Mouse (Mus musculus): Measurements from ENCODE around the gene Cnnm4. TPM values are rescaled to one million over a fixed set of nuclear protein-coding genes. Genes with fewer than 3 reads are reported as not detected.
"Not testable (repeated sequence)": the region's sequence is repeated elsewhere in the genome, so short reads cannot be mapped to it uniquely, and the experiment has no call there.

The Cnnm4 gene
- polyA plus RNA-seq, 1 experiment from 2014 or later = 40.2 TPM

- Histone ChIP-seq H3K9ac (ENCODE audit: low read depth, low read length) (0 out of 2 replicates have a peak overlapping the region, but pooled peaks have one; percentile 7), H3K4me2 (ENCODE audit: low read depth, low read length) (no peak overlapping the region), H3K4me3 (ENCODE audit: low read length) (no peak overlapping the region), H3K9me3 (ENCODE audit: control insufficient read depth, low read length) (no peaks in the 10 kb centered on the region), H3K36me3 (ENCODE audit: control insufficient read depth, insufficient read depth, low read length) (no peaks in the 10 kb centered on the region; the same call in 1 of the 2 replicates), H3K4me1 (ENCODE audit: control insufficient read depth, insufficient read depth, low read length) (no peaks in the 10 kb centered on the region), H3K27ac (ENCODE audit: low read length) (no peak overlapping the region), H3K27me3 (replicated peaks; ENCODE audit: control insufficient read depth, insufficient read depth, low read length) (no peaks in the 10 kb centered on the region)
- 94% methylated on average over 12 of the region's 12 CpGs for WGBS
- ATAC-seq = no peak
Measured at GRCm38 (mm10) chr1:36531461-36531860, 60.0 kb downstream of the Cnnm4 start.

DNA sequence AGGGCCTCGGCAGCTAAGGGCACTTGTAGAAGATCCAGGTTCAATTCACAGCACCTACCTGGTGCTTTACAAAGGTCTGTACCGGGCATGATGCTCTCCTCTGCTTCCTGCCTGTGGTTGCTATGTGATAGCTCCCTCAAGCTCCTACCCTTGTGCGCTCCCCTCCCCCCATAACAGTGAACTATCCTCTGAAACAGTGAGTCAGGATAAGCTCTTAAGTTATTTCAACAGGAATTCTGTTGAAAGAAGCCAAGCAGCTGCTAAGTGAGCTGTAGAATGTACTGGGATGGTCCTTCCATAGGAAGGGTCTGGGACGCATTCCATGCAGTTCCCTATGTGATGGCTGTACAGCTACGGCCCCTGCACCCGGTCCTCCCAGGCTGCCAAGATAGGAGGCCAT, 62.1 kb downstream of the Cnnm4 start:
- no peak for ATAC-seq
- H3K36me3 ChIP-seq (ENCODE audit: control insufficient read depth, insufficient read depth, low read length) = peaks cover under 1% of the 10 kb centered on the region; the same call in 1 of the 2 replicates
- H3K9me3 ChIP-seq (ENCODE audit: control insufficient read depth, low read length) = no peaks in the 10 kb centered on the region
- H3K27ac ChIP-seq (ENCODE audit: low read length) = no peak overlapping the region
- 76% methylated on average over 6 of the region's 6 CpGs for WGBS
- no peaks in the 10 kb centered on the region for H3K27me3 ChIP-seq (replicated peaks; ENCODE audit: control insufficient read depth, insufficient read depth, low read length)
- H3K4me2 ChIP-seq (ENCODE audit: low read depth, low read length) = no peak overlapping the region
- no peaks in the 10 kb centered on the region for H3K4me1 ChIP-seq (ENCODE audit: control insufficient read depth, insufficient read depth, low read length)
- no peak overlapping the region for H3K4me3 ChIP-seq (ENCODE audit: low read length)
- no peak overlapping the region for H3K9ac ChIP-seq (ENCODE audit: low read depth, low read length)

DNA sequence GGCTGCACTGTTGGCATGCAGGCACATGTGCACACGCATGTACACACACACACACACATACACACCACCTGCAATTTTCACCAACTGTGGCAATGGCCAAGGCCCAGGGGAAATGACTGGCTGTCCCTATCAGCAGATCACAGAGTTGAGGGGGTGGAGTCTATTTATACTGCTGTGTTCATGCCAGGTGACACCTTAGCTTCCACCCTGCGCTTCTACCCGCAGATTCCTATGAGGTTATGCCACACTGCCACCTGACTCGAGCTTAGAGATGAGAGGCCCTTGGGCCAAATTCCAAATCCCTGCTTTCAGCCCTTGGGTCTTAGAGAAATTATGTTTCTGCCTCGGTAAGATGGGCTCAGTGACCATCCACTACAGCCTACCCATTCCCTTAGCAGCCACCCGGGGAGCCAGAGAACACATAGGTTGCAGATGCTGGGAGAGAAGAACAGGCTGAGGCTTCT, 63.2 kb downstream of the Cnnm4 start:
- no peaks in the 10 kb centered on the region for H3K4me1 ChIP-seq (ENCODE audit: control insufficient read depth, insufficient read depth, low read length)
- H3K36me3 ChIP-seq (ENCODE audit: control insufficient read depth, insufficient read depth, low read length) = peaks cover 7% of the 10 kb centered on the region
- WGBS = 69% methylated on average over 6 of the region's 6 CpGs
- ATAC-seq = 0 out of 2 replicates have a peak, but pooled peaks have one; percentile 35
- no peaks in the 10 kb centered on the region for H3K9me3 ChIP-seq (ENCODE audit: control insufficient read depth, low read length)
- no peak overlapping the region for H3K4me2 ChIP-seq (ENCODE audit: low read depth, low read length)
- H3K4me3 ChIP-seq (ENCODE audit: low read length) = no peak overlapping the region
- H3K9ac ChIP-seq (ENCODE audit: low read depth, low read length) = no peak overlapping the region
- no peak overlapping the region for H3K27ac ChIP-seq (ENCODE audit: low read length)
- H3K27me3 ChIP-seq (replicated peaks; ENCODE audit: control insufficient read depth, insufficient read depth, low read length) = no peaks in the 10 kb centered on the region

GRCm38 (mm10) chr1:36535477-36536396, 64.3 kb downstream of the Cnnm4 start:
- Histone ChIP-seq H3K36me3 (ENCODE audit: control insufficient read depth, insufficient read depth, low read length) (peaks cover 7% of the 10 kb centered on the region), H3K27me3 (replicated peaks; ENCODE audit: control insufficient read depth, insufficient read depth, low read length) (no peaks in the 10 kb centered on the region), H3K4me1 (ENCODE audit: control insufficient read depth, insufficient read depth, low read length) (no peaks in the 10 kb centered on the region), H3K9ac (ENCODE audit: low read depth, low read length) (no peak overlapping the region), H3K27ac (ENCODE audit: low read length) (no peak overlapping the region), H3K4me2 (ENCODE audit: low read depth, low read length) (no peak overlapping the region), H3K4me3 (ENCODE audit: low read length) (no peak overlapping the region), H3K9me3 (ENCODE audit: control insufficient read depth, low read length) (no peaks in the 10 kb centered on the region)
- WGBS = 82% methylated on average over 11 of the region's 11 CpGs
- no peak for ATAC-seq

- Histone ChIP-seq H3K9me3 (ENCODE audit: control insufficient read depth, low read length) (no peaks in the 10 kb centered on the region), H3K27me3 (replicated peaks; ENCODE audit: control insufficient read depth, insufficient read depth, low read length) (no peaks in the 10 kb centered on the region), H3K36me3 (ENCODE audit: control insufficient read depth, insufficient read depth, low read length) (peaks cover 10% of the 10 kb centered on the region), H3K4me1 (ENCODE audit: control insufficient read depth, insufficient read depth, low read length) (no peaks in the 10 kb centered on the region), H3K9ac (ENCODE audit: low read depth, low read length) (no peak overlapping the region), H3K4me3 (ENCODE audit: low read length) (no peak overlapping the region), H3K27ac (ENCODE audit: low read length) (no peak overlapping the region), H3K4me2 (ENCODE audit: low read depth, low read length) (no peak overlapping the region)
- no peak for ATAC-seq
- WGBS = 59% methylated on average over 8 of the region's 8 CpGs
Measured at GRCm38 (mm10) chr1:36536397-36536728, 64.9 kb downstream of the Cnnm4 start.

DNA sequence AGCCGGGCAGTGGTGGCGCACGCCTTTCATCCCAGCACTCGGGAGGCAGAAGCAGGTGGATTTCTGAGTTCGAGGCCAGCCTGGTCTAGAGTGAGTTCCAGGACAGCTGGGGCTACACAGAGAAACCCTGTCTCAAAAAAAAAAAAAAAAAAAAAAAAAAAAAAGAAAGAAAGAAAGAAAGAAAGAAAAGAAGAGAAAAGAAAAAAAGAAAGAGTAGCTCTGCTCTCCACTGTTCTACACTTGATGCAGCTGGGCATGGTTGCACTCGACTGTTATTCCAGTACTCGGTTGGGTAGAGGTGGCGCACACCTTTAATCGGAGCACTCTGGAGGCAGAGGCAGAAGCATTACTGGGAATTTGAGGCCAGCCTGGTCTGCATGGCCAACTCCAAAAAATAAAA, 65.4 kb downstream of the Cnnm4 start, which contains the start of gene Ankrd23:
TSS of gene Ankrd23 (minus strand) at position 101 of the 400 bp plus-strand sequence.
- H3K4me1 ChIP-seq (ENCODE audit: control insufficient read depth, insufficient read depth, low read length); H3K9me3 ChIP-seq (ENCODE audit: control insufficient read depth, low read length); H3K27ac ChIP-seq (ENCODE audit: low read length); H3K4me3 ChIP-seq (ENCODE audit: low read length); H3K4me2 ChIP-seq (ENCODE audit: low read depth, low read length); ATAC-seq; H3K9ac ChIP-seq (ENCODE audit: low read depth, low read length); H3K27me3 ChIP-seq (replicated peaks; ENCODE audit: control insufficient read depth, insufficient read depth, low read length): not testable (repeated sequence)
- WGBS = 94% methylated on average over 9 of the region's 9 CpGs
- peaks cover 14% of the 10 kb centered on the region for H3K36me3 ChIP-seq (ENCODE audit: control insufficient read depth, insufficient read depth, low read length)

GRCm38 (mm10) chr1:36538727-36539126, 67.3 kb downstream of the Cnnm4 start:
- Histone ChIP-seq H3K4me3 (ENCODE audit: low read length) (no peak overlapping the region), H3K4me1 (ENCODE audit: control insufficient read depth, insufficient read depth, low read length) (no peaks in the 10 kb centered on the region), H3K36me3 (ENCODE audit: control insufficient read depth, insufficient read depth, low read length) (peaks cover 16% of the 10 kb centered on the region), H3K9ac (ENCODE audit: low read depth, low read length) (no peak overlapping the region), H3K4me2 (ENCODE audit: low read depth, low read length) (no peak overlapping the region), H3K9me3 (ENCODE audit: control insufficient read depth, low read length) (no peaks in the 10 kb centered on the region), H3K27me3 (replicated peaks; ENCODE audit: control insufficient read depth, insufficient read depth, low read length) (no peaks in the 10 kb centered on the region), H3K27ac (ENCODE audit: low read length) (peak overlapping the region; percentile 54)
- 74% methylated on average over 4 of the region's 4 CpGs for WGBS
- no peak for ATAC-seq

- Histone ChIP-seq H3K9me3 (ENCODE audit: control insufficient read depth, low read length) (no peaks in the 10 kb centered on the region), H3K4me3 (ENCODE audit: low read length) (no peak within 1 kb of the TSS), H3K9ac (ENCODE audit: low read depth, low read length) (peak within 1 kb of the TSS; percentile 49; the same call in 1 of the 2 replicates), H3K27me3 (replicated peaks; ENCODE audit: control insufficient read depth, insufficient read depth, low read length) (no peaks in the 10 kb centered on the region), H3K27ac (ENCODE audit: low read length) (peak within 1 kb of the TSS; percentile 54), H3K36me3 (ENCODE audit: control insufficient read depth, insufficient read depth, low read length) (peaks cover 16% of the 10 kb centered on the region), H3K4me2 (ENCODE audit: low read depth, low read length) (no peak within 1 kb of the TSS), H3K4me1 (ENCODE audit: control insufficient read depth, insufficient read depth, low read length) (no peaks in the 10 kb centered on the region)
- 37% methylated on average over 9 of the region's 9 CpGs for WGBS
- ATAC-seq = peak; percentile 79
Measured at GRCm38 (mm10) chr1:36539186-36539585, 67.8 kb downstream of the Cnnm4 start, which contains the start of gene Gm42417. TSS of gene Gm42417 (minus strand) at chr1:36539429.

GRCm38 (mm10) chr1:36540132-36540531, 68.7 kb downstream of the Cnnm4 start:
- Histone ChIP-seq H3K9ac (ENCODE audit: low read depth, low read length) (no peak overlapping the region), H3K4me1 (ENCODE audit: control insufficient read depth, insufficient read depth, low read length) (no peaks in the 10 kb centered on the region), H3K4me3 (ENCODE audit: low read length) (no peak overlapping the region), H3K36me3 (ENCODE audit: control insufficient read depth, insufficient read depth, low read length) (peaks cover 16% of the 10 kb centered on the region), H3K9me3 (ENCODE audit: control insufficient read depth, low read length) (no peaks in the 10 kb centered on the region), H3K27ac (ENCODE audit: low read length) (no peak overlapping the region), H3K27me3 (replicated peaks; ENCODE audit: control insufficient read depth, insufficient read depth, low read length) (no peaks in the 10 kb centered on the region), H3K4me2 (ENCODE audit: low read depth, low read length) (no peak overlapping the region)
- no peak for ATAC-seq
- WGBS = 92% methylated on average over 11 of the region's 11 CpGs

All from intestine, embryonic 16.5 days (tissue).